Mouse (Mus musculus) embryo, embryonic 11.5 days (tissue): ENCODE results near the gene Prss35.

Experiments
- DNase-seq: peaks from one replicate; pipeline ENCODE4 v3.0.0-alpha.2; 2012; ENCODE audit warnings: low read depth, low spot score

The Prss35 gene

GRCm38 (mm10) chr9:86742959-86743911 lies at the start of gene Prss35:
TSS of gene Prss35 (plus strand) at chr9:86743649.
- no peak for DNase-seq

GRCm38 (mm10) chr9:86693935-86694334 lies 49.5 kb upstream of the Prss35 start:
- no peak for DNase-seq

- DNase-seq: no peak
Observed at GRCm38 (mm10) chr9:86694644-86695043, 48.8 kb upstream of the Prss35 start.

GRCm38 (mm10) chr9:86695199-86695817 lies 48.1 kb upstream of the Prss35 start:
- no peak for DNase-seq

- no peak for DNase-seq
Observed at GRCm38 (mm10) chr9:86695818-86696261, 47.6 kb upstream of the Prss35 start, which contains the start of gene Me1. TSS of gene Me1 (minus strand) at chr9:86695953.

- DNase-seq: no peak
Observed at GRCm38 (mm10) chr9:86701264-86701663, 42.2 kb upstream of the Prss35 start.

GRCm38 (mm10) chr9:86701844-86702243 lies 41.6 kb upstream of the Prss35 start:
- DNase-seq: no peak

GRCm38 (mm10) chr9:86707431-86707830 lies 36.0 kb upstream of the Prss35 start:
- DNase-seq: no peak

- DNase-seq: no peak
Observed at GRCm38 (mm10) chr9:86708921-86709320, 34.5 kb upstream of the Prss35 start.

- DNase-seq: no peak
Observed at GRCm38 (mm10) chr9:86710091-86710634, 33.3 kb upstream of the Prss35 start.

- no peak for DNase-seq
Observed at GRCm38 (mm10) chr9:86712648-86713047, 30.8 kb upstream of the Prss35 start.

GRCm38 (mm10) chr9:86714089-86714488 lies 29.4 kb upstream of the Prss35 start:
- no peak for DNase-seq

GRCm38 (mm10) chr9:86716540-86716939 lies 26.9 kb upstream of the Prss35 start:
- no peak for DNase-seq

GRCm38 (mm10) chr9:86717119-86717518 lies 26.3 kb upstream of the Prss35 start:
- DNase-seq: no peak

GRCm38 (mm10) chr9:86720227-86720626 lies 23.2 kb upstream of the Prss35 start:
- no peak for DNase-seq

GRCm38 (mm10) chr9:86720794-86721193 lies 22.7 kb upstream of the Prss35 start:
- no peak for DNase-seq

GRCm38 (mm10) chr9:86725066-86725465 lies 18.4 kb upstream of the Prss35 start:
- DNase-seq: no peak

GRCm38 (mm10) chr9:86725604-86726380 lies 17.7 kb upstream of the Prss35 start:
- DNase-seq: no peak

GRCm38 (mm10) chr9:86726381-86726720 lies 17.1 kb upstream of the Prss35 start:
- no peak for DNase-seq

GRCm38 (mm10) chr9:86728214-86728814 lies 15.1 kb upstream of the Prss35 start:
- DNase-seq: no peak

- DNase-seq: no peak
Observed at GRCm38 (mm10) chr9:86729084-86729483, 14.4 kb upstream of the Prss35 start.
